Mouse (Mus musculus) cerebellum, adult 9-11 months (tissue): ENCODE data around the gene Sema5b.

Experiments used
- DNase-seq: peaks from one replicate; pipeline ENCODE4 v3.0.0; 2022

Gene Sema5b

DNA sequence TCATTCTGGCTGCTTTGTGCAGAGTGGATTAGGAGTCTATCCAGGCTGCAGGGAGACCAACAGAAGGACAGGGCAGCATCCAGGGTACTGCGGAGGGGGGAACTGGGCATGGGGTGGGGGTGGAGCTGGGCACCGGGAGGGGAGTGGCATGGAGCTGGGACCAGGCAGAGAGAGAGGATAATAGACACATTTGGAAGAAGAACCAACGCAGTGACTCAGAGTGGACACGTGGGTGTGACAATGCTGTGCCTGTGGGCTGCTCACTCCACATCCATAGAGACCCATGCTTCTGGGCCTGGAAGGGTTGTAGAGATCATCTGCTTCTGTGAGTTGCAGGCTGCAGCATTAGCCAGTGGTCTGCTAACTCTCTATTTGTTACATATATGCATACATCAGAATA, 107.9 kb downstream of the Sema5b start:
- no peak for DNase-seq

DNA sequence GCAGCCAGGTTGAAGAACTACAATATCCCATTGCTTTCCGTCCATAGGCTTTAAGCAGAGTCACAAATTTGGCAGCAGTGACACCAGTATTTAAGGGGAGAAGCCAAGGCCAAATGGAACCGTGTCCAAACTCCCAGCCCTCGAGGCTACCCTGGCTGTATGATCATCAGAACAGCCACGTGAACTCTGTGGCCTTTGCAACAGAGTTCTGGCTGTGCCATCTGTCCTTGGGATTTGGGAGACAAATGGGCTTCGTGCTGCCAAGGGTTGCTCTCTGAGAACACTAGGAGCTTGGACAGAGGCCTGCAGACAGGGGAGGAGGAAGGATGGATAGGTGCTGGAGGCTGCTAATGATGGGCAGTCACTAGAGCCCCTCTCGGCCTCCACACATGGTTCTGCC, 111.3 kb downstream of the Sema5b start:
- peak; percentile 95 for DNase-seq

DNA sequence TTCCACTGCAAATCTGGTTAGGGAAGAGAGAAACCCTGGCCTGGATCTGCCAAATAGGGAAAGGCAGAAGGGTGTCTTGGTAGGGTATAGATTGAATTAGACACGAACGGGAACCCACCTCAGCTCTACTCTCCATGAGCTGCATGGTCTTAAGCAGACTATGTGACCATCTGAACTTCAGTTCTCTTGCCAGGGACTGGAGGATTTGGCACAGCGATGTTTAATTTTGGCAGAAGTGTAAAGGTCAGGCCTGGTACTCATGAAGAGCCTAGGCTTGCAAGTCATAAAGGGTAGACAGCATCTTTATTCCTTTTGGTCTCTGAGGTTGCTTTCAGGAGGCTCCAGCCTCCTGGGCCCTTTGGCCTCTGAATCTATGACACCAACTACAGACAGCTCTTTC, 111.8 kb downstream of the Sema5b start:
- peak; percentile 82 for DNase-seq

DNA sequence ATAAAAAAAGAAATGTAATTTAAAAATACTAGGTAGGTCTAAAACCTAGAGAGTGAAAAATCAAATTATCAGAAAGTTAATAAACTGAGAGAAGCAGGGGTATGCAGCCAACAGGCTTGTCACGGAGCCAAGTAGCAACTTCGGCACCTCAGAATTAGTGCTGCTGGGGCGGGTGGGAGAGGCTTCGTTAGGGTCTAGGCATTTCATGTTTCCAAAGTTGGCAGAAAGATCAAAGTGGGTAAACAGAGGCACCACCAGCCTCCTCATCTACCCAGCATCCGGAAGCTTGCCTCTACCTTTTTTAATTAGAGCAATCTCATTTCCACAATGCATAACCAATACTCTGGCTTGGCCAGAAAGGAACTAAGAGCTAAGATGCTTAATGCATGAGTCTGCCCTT, 113.0 kb downstream of the Sema5b start:
- no peak for DNase-seq

DNA sequence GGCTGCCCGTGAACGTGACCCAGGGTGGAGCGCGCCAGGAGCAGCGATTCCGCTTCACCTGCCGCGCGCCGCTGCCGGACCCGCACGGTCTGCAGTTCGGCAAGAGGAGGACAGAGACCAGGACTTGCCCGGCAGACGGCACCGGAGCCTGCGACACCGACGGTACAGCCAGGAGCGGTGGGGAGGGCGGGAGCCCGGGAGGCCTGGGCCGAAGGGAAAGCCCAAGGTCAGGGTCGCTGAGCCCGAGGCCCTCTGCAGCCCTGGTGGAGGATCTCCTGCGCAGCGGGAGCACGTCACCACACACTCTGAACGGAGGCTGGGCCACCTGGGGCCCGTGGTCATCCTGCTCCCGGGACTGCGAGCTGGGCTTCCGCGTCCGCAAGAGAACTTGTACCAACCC, 119.3 kb downstream of the Sema5b start:
- DNase-seq, result no peak

DNA sequence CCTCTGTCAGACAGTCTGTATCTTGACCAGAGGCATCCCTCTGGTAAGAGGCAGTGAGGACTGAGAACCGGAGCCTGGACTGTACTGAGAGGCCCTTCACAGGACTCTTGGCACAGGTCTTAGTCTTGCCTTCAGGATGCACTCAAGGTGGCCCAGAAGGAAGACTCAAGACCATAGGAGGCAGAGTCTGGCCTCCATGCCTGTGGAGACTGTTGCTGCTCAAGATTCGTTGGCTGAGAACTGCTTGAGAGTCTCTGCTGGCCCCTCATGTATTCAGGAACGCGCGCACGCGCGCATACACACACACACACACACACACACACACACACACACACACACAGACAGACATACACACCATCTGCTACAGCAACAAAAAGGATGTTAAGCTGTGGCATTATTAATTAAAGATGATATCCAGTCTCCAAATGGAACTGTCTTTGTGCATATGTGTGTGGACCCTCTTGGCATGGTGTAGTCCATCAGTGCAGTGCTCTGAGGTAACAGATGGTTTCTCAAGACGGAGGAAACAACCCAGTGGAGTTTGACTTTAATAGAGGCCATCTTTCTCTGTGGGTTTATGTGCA, 123.0 kb downstream of the Sema5b start:
- DNase-seq, result no peak

DNA sequence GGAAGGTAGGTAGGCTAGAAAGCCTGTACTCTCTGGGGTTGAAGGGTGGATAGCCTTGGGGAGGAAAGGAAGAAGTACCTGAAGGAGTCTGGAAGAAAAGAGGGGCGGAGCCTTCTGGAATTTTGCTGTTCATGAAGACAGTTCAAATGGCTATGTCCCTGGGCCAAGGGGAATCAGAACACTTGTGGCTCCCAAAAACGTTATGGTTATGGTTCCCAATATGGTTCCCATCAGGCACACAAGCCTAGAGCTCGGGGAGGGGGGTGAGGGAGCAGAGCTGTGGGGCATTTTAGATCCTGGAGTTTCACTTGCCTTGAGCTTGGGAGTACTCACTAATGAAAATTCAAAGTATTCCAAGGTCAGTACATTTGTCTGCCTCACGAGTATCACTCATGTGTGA, 123.9 kb downstream of the Sema5b start:
- DNase-seq, result no peak

DNA sequence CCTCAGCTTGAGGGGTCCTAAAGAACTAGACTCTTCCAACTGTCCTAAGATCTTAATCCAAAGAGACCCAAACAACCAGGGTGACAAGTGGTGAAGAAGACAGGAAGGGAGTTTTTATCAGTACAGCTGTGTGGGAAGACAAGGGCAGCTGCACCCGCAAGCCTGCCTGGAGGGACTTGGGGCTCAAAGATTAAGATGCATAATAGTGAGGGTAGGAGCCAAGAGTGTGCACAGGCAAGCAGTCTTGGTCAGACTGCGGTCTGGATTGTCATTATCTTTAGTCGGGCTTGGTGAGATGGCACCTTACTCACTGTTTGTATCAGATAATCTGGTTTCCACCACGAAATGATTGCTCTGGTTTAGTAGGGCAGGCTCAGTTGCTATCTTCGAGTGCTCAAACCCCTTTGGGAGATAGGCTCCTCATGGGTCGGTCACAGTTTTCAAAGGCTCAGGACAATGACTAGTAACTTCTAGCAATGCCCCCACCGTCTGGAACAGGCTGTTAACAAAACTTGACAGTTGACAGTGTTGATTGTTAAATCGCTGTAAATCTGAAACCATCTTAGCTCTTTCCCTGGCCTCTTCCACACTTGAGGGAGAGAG, 136.7 kb downstream of the Sema5b start:
- no peak for DNase-seq

DNA sequence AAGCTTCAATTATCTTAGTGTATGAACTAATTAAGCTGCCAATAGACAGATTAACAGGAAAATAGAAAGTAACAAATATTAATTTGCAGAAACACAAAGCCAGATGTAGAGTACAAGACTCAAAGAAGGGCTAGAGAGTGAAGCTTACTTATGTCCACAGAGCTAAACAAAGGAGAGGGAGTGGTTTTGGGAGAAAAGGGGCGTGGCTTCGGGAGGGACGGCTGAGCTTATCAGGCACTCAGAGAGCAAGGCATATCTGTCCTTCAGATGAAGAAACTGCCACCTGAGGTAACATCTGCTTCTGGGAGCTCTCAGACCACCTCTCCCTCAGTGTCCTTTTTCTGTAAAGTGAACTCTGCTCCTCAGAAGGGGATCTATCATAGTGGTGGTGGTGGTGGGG, 137.5 kb downstream of the Sema5b start:
- no peak for DNase-seq

DNA sequence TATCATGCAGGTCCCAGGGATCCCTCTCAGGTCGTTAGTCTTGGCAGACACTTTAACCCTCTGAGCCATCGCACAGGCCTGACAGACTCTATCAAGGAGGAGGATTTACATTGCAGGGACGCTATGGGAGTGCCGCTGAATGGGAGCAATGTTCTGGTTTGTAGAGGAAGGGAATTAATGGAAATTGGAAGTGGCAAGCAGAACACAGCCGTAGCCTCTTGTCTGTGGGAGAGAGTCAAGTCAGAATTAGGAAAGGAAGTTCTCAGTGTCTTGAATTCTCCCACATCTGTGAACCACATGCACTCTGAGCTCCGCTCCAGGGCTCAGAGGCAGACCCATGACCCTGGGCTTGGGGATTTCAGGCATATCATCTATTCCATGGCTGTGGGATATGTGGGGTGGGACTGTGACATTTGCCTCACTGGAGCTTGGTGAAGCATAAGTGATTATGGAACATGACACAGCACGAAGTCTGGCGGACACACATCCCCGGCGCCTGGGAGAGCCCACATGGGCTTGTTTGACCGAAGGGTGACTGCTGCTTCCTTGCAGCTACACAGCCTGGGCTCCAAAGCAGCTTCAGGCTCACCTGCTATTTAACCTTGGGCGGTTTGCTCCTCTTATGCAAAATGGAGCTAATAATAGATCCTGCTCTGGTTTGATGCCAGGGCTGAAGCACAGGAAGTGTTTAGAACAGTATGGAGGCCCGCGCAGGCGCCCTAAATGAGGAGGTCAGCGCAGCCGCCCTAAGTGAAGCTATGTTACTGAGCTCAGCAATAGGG, 140.6 kb downstream of the Sema5b start:
- DNase-seq, result peak; percentile 71

DNA sequence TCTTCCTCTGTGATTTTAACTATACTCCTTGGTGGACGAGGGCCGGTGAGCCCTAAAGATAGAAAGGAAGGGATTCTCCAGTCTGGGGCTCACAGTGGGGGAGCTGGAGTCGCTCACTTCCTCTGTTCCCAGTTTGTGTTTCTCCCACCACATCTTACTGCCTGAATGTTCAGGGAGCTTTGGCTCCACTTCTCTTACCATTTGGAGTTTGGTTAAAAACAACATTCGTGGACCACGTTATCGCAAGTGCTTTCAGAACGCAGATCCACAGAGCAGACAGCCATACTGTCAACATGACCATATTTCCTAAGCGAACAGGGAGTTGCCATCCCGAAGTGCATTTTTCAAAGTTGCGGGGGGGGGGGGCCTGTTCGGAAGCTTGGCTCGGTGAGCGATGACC, 144.1 kb downstream of the Sema5b start:
- no peak for DNase-seq

DNA sequence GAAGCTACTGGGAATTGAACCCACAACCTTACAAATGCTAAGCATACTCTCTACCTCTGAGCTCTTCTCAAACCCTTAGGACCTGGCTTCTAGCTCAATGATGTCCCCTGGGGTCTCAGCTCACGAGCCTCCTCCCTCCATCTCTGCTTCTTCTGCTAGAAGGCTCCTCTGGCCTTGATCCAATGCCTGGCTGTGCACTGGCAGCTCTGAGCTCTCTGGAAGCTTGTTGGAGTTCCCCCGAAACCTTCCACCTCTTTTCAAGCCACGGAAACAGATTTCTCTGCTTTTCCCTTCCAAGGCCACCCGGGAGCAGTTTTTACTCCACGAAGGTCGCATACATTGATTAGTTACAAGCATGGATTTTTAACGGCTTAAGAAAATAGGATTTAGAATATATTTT, 145.5 kb downstream of the Sema5b start:
- peak; percentile 39 for DNase-seq

DNA sequence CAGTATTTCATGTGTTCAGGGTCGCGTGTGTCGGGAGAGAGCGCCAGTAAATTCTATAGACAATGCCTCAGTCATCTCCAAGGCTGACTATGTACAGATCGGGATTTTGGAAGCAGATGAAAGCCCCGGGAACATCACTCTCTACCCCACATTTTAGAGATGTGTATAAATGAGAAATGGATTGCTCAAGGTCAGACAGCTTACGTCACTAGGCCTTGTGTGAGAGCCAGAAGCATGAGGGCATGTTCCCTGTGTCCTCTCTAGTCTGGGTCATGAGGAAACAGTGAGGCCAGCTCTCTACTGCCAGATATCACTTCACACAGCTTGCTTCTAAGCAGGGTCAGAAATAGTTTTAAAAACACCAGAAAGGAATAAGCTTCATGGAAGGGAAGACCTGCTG, 150.7 kb downstream of the Sema5b start:
- no peak for DNase-seq

DNA sequence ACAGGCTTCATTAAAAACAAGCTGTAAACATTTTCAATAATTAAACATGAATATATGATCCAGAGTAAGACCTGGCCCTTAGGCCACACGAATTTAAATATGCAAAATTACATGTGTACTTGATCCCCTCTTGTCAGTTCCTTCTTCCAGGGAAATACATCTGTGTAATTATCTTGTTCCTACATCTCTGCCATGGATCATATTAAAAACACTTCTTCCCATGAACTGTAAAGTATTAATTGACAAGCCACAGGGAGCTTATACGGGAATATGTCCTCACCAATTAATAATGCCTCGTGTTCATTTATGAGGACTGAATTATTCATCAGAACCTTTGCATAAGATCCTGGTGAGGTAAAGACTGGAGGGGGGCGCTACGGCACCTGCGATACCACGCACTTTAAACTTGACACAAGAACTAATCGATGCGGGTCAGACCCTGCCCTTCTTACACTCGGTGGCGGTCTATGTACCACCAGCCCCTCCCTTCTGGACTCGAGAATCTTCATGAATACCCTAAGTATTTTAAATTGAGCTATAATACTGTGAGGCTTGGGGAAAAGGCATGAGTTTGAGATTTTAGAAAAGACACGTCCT, 153.4 kb downstream of the Sema5b start:
- no peak for DNase-seq

DNA sequence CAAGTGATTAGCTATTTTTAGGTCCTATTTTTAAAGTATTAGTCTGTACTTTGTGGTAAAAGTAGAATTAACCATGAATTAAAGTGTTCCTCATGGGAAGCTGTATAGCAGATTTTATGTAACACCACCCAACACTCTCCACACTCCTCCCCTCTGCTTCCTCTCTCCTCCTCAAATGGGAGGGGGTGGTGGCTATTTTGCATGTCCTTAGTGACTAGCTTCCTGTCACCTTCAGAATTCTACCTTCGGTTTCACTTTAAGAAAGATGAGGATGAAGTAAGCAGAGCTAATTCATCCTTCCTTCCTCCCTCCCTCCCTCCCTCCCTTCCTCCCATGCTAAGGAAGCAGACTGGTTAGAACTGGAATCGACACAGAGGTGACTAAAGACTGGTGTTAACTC, 155.2 kb downstream of the Sema5b start:
- no peak for DNase-seq

DNA sequence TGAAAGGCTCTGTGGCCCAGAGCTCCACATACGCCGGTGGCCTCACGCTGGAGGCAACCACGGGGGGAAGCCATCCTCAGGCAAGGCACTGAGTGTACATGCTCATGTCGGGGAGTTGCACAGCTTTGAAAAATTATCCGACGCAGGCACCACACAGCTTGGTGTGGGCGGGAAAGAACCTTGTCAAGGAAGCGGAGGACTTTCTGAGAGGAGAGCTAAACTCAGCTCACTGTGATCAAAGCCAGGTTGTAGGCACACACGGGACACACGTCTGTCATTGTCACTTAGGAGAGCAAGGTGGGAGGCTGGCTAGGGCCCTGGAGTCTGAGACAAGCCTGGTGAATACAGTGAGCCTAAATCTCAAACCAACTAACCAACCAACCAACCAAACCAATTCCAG, 160.9 kb downstream of the Sema5b start:
- DNase-seq, result no peak

DNA sequence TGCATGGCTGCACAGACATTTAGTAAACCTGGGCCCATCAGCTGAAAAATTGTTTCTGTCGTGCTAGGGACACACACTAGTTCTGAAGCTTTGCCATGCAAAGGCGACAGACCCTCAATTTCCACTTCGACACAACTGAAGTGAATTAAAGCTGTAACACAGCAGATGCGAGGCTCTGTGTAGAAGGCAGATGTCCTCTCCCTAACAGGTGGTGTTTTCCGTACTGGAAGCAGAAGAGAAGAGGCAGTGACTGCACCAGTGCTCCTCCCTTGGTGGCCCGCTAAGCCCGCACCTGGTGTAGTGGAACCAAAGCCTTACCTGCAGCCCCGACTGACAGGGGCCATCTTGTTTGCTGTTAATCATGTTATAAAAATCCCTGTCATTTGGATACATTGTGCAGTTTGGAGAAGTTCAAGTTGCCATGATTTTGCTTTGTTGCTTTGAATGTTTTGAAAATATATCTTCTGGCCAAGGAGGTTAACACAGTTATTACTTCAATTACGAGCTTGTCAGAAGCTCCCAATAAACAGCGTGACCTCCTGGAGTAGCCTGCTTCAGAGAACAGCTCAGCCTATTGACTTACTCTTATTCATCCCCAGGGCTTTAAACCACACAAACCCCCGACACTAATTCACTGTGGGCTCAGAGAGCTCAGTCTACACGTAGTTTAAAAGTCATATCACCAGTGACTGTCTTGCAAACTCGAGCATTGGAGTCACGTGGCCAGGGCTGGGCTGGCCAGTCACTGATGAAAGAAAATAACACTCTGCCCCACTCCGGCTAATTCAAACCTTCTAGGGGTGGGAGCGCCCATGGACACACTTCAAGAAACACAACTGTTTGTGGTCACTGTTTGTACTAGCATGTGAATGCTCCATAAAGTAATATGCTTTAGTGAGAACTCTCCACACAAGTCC, 163.1 kb downstream of the Sema5b start:
- no peak for DNase-seq

DNA sequence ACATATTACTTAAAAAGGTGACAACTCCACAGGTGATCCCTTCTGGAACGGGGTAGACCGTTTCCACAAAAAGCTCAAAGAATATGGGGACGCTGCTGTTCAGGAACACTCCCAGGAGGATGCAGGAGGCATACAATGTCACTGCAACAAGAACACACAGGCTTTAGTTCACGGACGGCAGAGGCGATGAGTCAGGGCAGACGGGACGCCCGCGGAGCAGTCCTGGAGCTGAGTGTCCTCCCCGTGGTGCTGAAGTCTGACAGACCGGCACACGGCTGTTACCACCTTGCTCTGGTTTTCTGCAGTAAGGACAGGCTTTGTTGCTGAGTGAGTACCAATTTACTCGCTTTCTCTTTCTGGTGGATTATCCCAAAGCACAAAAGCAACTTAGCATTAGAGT, 163.9 kb downstream of the Sema5b start:
- DNase-seq, result no peak

DNA sequence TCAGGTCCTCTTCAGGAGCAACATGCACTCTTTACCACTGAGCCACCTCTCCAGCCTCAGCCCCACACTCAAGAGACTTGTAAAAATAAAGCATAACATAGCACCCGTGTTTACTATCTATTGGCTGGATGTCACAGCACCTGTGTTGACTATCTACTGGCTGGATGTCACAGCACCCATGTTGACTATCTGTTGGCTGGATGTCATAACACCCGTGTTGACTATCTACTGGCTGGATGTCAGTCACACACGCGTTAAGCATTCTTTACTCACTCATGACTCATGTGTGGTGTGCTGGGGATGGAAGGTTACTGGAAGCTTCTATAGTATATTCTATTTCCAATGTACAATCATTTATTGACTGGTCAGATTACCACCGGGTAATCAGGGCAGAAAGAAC, 166.1 kb downstream of the Sema5b start:
- no peak for DNase-seq

DNA sequence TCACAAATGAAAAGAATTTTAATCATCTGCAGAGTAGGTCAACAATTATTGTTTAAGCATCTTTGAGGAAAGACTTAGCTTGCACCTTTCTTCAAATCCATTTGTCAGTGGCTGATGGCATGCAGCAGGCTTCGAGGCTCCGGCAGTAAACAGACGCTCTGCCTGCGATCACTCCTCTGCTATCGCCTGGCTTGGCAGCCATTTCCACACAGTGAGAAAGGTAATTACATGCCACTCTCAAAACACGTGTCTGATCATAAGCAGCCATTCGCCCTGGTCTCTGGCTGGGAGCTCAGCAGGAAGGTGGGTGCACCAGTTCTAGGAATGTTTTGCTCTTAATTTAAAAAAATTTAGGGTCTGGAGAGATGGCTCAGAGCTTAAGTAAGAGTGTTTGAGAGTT, 170.1 kb downstream of the Sema5b start:
- DNase-seq, result no peak

DNA sequence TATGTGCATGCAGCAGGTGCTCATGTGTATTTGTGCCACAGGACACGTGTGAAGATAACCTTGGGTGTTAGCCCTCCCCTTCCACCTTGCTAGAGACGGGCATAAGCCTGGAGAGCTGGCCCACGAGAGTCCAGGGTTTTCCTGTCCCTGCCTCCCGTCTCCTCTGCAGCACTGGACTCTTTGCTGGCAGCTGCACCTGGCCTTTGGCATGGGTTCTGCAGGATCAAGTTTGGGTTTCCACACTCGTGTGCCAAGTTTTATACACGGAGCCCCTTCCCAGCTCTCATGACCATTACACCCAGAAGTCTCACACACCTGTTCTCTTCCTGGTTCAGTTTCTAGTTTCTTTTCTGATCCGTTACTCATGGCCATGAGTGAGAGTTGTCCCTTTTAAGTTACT, 172.7 kb downstream of the Sema5b start:
- DNase-seq, result no peak
